Mouse (Mus musculus) lung, postnatal 0 days (tissue): Measurements from ENCODE around the gene Bbs1.

Experiments
- CTCF ChIP-seq: IDR thresholded peaks from 2 replicates; pipeline ENCODE4 v1.5.1; 2016; ENCODE audit warnings: antibody characterized with exemption, mild to moderate bottlenecking
- EP300 ChIP-seq: IDR thresholded peaks from 2 replicates; pipeline ENCODE4 v1.6.1; 2016; ENCODE audit warnings: antibody characterized with exemption, mild to moderate bottlenecking, control low read depth

DNA sequence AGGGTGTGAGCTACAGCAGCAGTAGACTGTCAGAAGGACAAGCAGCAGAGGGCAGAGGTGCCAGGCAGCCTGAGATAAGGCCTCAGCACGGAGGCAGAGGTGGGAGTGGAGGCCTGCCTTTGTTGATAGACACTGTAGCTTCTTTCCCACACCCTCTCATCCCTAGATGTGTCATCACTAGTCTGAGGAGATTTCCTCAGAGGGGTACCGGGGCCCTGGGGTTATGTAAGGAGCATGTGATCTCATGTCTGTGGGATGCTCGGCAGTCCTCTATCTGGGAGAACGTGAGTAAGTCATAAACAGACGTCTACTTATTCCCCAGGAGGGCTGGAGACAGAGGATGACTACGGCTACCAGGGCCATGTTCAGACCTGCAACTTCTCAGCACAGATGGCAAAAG lies 47.3 kb downstream of the Bbs1 start:
- TF ChIP-seq CTCF (no peak), EP300 (no peak)
